Mouse (Mus musculus) kidney, adult 2 months (tissue): Measurements from ENCODE around the gene Afdn.

Experiments
- CTCF ChIP-seq: fragments of 200-500 bp; conservative IDR thresholded peaks from 2 replicates; pipeline ENCODE4 v1.5.1; 2011; ENCODE audit warnings: low read depth, mild to moderate bottlenecking, control low read depth, low read length, moderate library complexity, mixed read lengths; ENCODE audit not compliant: insufficient read depth, insufficient read length
- POLR2A ChIP-seq: fragments of 200-500 bp; IDR thresholded peaks from one replicate; pipeline ENCODE4 v1.6.1; 2011; ENCODE audit warnings: low read depth, low read length, control low read depth

GRCm38 (mm10) chr17:13938652-13939051, 178.3 kb downstream of the Afdn start:
- TF ChIP-seq POLR2A (no peak), CTCF (no peak)
